Mouse (Mus musculus): ENCODE data around the gene Zfp775. TPM values are rescaled to one million over a fixed set of nuclear protein-coding genes. Genes with fewer than 3 reads are reported as not detected.

Zfp775 gene
- total and polyA plus RNA-seq, 2 experiments from 2014 or later, result 10.3 to 11.5 TPM

DNA sequence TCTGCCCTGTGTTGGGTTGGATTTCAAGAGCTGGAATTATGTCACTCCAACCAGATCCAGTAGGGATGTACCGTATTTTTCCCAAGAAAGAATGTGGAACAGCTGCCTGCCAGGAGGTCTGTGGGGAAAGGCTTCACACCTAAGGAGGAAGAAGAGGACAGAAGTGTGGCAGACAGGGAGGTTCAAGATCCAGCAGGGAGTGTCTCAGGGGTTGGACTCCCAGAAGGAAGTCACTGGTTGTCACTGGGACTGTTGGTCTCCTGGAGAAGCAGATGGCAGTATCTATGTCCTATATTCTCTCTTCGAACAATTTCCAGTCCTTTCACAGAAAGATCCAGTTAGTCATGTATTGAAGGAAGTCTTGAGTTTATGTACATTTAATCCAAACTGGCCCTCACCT lies 45.7 kb downstream of the Zfp775 start:
- H3K9me3 ChIP-seq (ENCODE audit: low read length), result no peaks in the 10 kb centered on the region
- no peak overlapping the region for H3K9ac ChIP-seq
- no peak for ATAC-seq
- 91% methylated on average over 2 of the region's 2 CpGs for WGBS
- H3K4me2 ChIP-seq (ENCODE audit: low read depth), result no peak overlapping the region
- no peak overlapping the region for H3K27ac ChIP-seq (ENCODE audit: low read depth, low read length)
- H3K27me3 ChIP-seq (ENCODE audit: insufficient read depth, low read length), result no peaks in the 10 kb centered on the region
- no peaks in the 10 kb centered on the region for H3K36me3 ChIP-seq (ENCODE audit: insufficient read depth)
- no peak overlapping the region for H3K4me3 ChIP-seq (ENCODE audit: low read depth, low read length)
- no peaks in the 10 kb centered on the region for H3K4me1 ChIP-seq (ENCODE audit: insufficient read depth)
- DNase-seq, result no peak
- TF ChIP-seq CTCF (IDR thresholded peaks at IDR 0.05; ENCODE audit: low read depth), result no peak

- Histone ChIP-seq H3K36me3 (ENCODE audit: insufficient read depth) (no peaks in the 10 kb centered on the region), H3K9me3 (ENCODE audit: low read length) (no peaks in the 10 kb centered on the region), H3K9ac (no peak overlapping the region), H3K4me2 (ENCODE audit: low read depth) (no peak overlapping the region), H3K27ac (ENCODE audit: low read depth, low read length) (no peak overlapping the region), H3K27me3 (ENCODE audit: insufficient read depth, low read length) (no peaks in the 10 kb centered on the region), H3K4me3 (ENCODE audit: low read depth, low read length) (no peak overlapping the region), H3K4me1 (ENCODE audit: insufficient read depth) (no peaks in the 10 kb centered on the region)
- ATAC-seq (no peak), DNase-seq (no peak)
- TF ChIP-seq CTCF (IDR thresholded peaks at IDR 0.05; ENCODE audit: low read depth), result no peak
- 87% methylated on average over 4 of the region's 4 CpGs for WGBS
Observed at GRCm38 (mm10) chr6:48648779-48649178, 46.9 kb downstream of the Zfp775 start.

DNA sequence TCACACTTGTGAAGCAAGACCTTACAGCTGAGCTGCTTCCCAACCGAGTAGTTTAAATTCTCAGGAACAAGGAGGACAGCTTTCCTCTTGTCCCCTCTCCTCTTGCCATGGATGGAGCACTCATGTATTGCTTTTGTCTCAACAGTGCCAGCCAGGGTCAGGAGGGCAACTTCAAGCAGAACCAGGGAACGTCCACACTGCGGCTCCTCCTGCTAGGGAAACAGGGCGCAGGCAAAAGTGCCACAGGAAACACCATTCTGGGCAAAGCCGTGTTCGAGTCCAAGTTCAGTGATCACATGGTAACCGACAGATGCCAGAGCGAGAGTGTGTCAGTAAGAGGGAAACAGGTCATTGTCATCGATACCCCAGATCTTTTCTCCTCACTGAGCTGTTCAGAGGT lies 48.2 kb downstream of the Zfp775 start:
- WGBS, result 88% methylated on average over 9 of the region's 9 CpGs
- Histone ChIP-seq H3K27me3 (ENCODE audit: insufficient read depth, low read length) (no peaks in the 10 kb centered on the region), H3K4me2 (ENCODE audit: low read depth) (no peak overlapping the region), H3K4me1 (ENCODE audit: insufficient read depth) (no peaks in the 10 kb centered on the region), H3K9ac (no peak overlapping the region), H3K4me3 (ENCODE audit: low read depth, low read length) (no peak overlapping the region), H3K36me3 (ENCODE audit: insufficient read depth) (no peaks in the 10 kb centered on the region), H3K27ac (ENCODE audit: low read depth, low read length) (no peak overlapping the region), H3K9me3 (ENCODE audit: low read length) (no peaks in the 10 kb centered on the region)
- ATAC-seq (no peak), DNase-seq (no peak)
- no peak for TF ChIP-seq CTCF (IDR thresholded peaks at IDR 0.05; ENCODE audit: low read depth)

GRCm38 (mm10) chr6:48658721-48659120 lies 56.9 kb downstream of the Zfp775 start:
- ATAC-seq (no peak), DNase-seq (no peak)
- no peak overlapping the region for H3K4me2 ChIP-seq (ENCODE audit: low read depth)
- no peaks in the 10 kb centered on the region for H3K4me1 ChIP-seq (ENCODE audit: insufficient read depth)
- H3K27ac ChIP-seq (ENCODE audit: low read depth, low read length), result no peak overlapping the region
- WGBS, result 85% methylated on average over 5 of the region's 5 CpGs
- H3K27me3 ChIP-seq (ENCODE audit: insufficient read depth, low read length), result no peaks in the 10 kb centered on the region
- no peaks in the 10 kb centered on the region for H3K9me3 ChIP-seq (ENCODE audit: low read length)
- TF ChIP-seq CTCF (IDR thresholded peaks at IDR 0.05; ENCODE audit: low read depth), result no peak
- no peak overlapping the region for H3K9ac ChIP-seq
- H3K36me3 ChIP-seq (ENCODE audit: insufficient read depth), result no peaks in the 10 kb centered on the region
- H3K4me3 ChIP-seq (ENCODE audit: low read depth, low read length), result no peak overlapping the region

- ATAC-seq, result no peak
- no peaks in the 10 kb centered on the region for H3K27me3 ChIP-seq (ENCODE audit: insufficient read depth, low read length)
Observed at GRCm38 (mm10) chr6:48664750-48665149, 62.9 kb downstream of the Zfp775 start.

GRCm38 (mm10) chr6:48665471-48665870 lies 63.6 kb downstream of the Zfp775 start:
- no peaks in the 10 kb centered on the region for H3K27me3 ChIP-seq (ENCODE audit: insufficient read depth, low read length)
- 92% methylated on average over 9 of the region's 9 CpGs for WGBS
- no peaks in the 10 kb centered on the region for H3K36me3 ChIP-seq (ENCODE audit: insufficient read depth)
- H3K4me3 ChIP-seq (ENCODE audit: low read depth, low read length), result no peak overlapping the region
- no peak overlapping the region for H3K27ac ChIP-seq (ENCODE audit: low read depth, low read length)
- H3K9me3 ChIP-seq (ENCODE audit: low read length), result no peaks in the 10 kb centered on the region
- no peak overlapping the region for H3K4me2 ChIP-seq (ENCODE audit: low read depth)
- no peak overlapping the region for H3K9ac ChIP-seq
- no peak for ATAC-seq
- TF ChIP-seq CTCF (IDR thresholded peaks at IDR 0.05; ENCODE audit: low read depth), result no peak
- H3K4me1 ChIP-seq (ENCODE audit: insufficient read depth), result no peaks in the 10 kb centered on the region
- DNase-seq, result no peak

More at GRCm38 (mm10) chr6:48664750-48665149, 62.9 kb downstream of the Zfp775 start:
- DNase-seq, result no peak
- WGBS, result 75% methylated on average over 4 of the region's 4 CpGs
- H3K27ac ChIP-seq (ENCODE audit: low read depth, low read length), result no peak overlapping the region
- no peaks in the 10 kb centered on the region for H3K4me1 ChIP-seq (ENCODE audit: insufficient read depth)
- no peaks in the 10 kb centered on the region for H3K9me3 ChIP-seq (ENCODE audit: low read length)
- no peak overlapping the region for H3K4me2 ChIP-seq (ENCODE audit: low read depth)
- no peak overlapping the region for H3K9ac ChIP-seq
- TF ChIP-seq CTCF (IDR thresholded peaks at IDR 0.05; ENCODE audit: low read depth), result no peak
- no peaks in the 10 kb centered on the region for H3K36me3 ChIP-seq (ENCODE audit: insufficient read depth)
- no peak overlapping the region for H3K4me3 ChIP-seq (ENCODE audit: low read depth, low read length)

DNA sequence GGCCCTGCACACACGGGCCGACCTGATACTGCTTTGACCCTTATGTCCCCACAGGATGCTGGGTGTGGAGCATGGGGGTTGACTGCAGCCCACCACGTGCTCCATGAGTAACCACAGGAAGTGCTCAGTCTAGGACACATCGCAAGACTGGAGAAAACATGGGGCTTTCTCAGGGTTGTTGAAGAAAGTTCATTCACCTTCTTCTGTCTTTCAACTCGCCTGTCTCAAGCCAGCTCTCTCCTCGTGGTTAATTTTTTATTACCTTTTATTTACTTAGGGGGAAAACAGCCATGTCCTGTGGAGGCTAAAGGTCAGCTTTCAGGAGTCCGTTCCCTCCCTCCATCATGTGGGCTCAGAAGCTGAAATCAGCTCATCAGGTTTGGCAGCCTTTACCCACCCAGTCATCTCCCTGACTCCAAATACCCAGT lies 64.3 kb downstream of the Zfp775 start:
- H3K36me3 ChIP-seq (ENCODE audit: insufficient read depth), result no peaks in the 10 kb centered on the region
- H3K4me3 ChIP-seq (ENCODE audit: low read depth, low read length), result no peak overlapping the region
- H3K27me3 ChIP-seq (ENCODE audit: insufficient read depth, low read length), result no peaks in the 10 kb centered on the region
- no peak overlapping the region for H3K9ac ChIP-seq
- no peak for TF ChIP-seq CTCF (IDR thresholded peaks at IDR 0.05; ENCODE audit: low read depth)
- ATAC-seq (no peak), DNase-seq (no peak)
- no peaks in the 10 kb centered on the region for H3K9me3 ChIP-seq (ENCODE audit: low read length)
- H3K4me2 ChIP-seq (ENCODE audit: low read depth), result no peak overlapping the region
- no peak overlapping the region for H3K27ac ChIP-seq (ENCODE audit: low read depth, low read length)
- no peaks in the 10 kb centered on the region for H3K4me1 ChIP-seq (ENCODE audit: insufficient read depth)
- WGBS, result 75% methylated on average over 7 of the region's 7 CpGs

- DNase-seq (no peak), ATAC-seq (no peak)
- Histone ChIP-seq H3K4me1 (ENCODE audit: insufficient read depth) (no peaks in the 10 kb centered on the region), H3K4me2 (ENCODE audit: low read depth) (no peak overlapping the region), H3K36me3 (ENCODE audit: insufficient read depth) (no peaks in the 10 kb centered on the region), H3K4me3 (ENCODE audit: low read depth, low read length) (no peak overlapping the region), H3K9me3 (ENCODE audit: low read length) (no peaks in the 10 kb centered on the region), H3K9ac (no peak overlapping the region), H3K27ac (ENCODE audit: low read depth, low read length) (no peak overlapping the region), H3K27me3 (ENCODE audit: insufficient read depth, low read length) (no peaks in the 10 kb centered on the region)
- no peak for TF ChIP-seq CTCF (IDR thresholded peaks at IDR 0.05; ENCODE audit: low read depth)
Observed at GRCm38 (mm10) chr6:48668022-48668421, 66.2 kb downstream of the Zfp775 start.
